Mouse (Mus musculus): Measurements from ENCODE around the gene Sufu. TPM values are rescaled to one million over a fixed set of nuclear protein-coding genes. Genes with fewer than 3 reads are reported as not detected.

Gene Sufu
- polyA plus RNA-seq, 1 experiment from 2014 or later = 29.1 TPM

DNA sequence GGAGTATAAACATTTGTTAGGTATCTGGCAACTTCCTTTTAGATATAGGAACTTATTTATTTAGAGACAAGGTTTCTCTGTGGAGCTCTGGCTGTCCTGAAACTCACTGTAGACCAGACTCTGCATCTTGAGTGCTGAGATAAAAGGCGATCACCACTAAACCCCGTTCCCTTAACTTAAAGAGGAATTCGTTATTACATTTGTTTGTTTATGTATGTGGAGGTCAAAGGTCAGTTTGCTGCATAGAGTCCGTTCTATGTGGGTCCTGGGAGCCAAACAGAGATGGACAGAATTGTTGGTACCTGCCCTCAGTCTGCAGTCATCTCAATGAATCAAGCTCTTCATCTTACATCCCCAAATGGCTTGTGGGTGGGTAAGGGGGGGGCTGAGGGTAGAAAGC, 20.8 kb upstream of the Sufu start:
- no peak for DNase-seq
- H3K4me3 ChIP-seq (replicated peaks; ENCODE audit: low read depth, low read length) = no peak overlapping the region
- WGBS = 81% methylated on average over 4 of the region's 4 CpGs

DNA sequence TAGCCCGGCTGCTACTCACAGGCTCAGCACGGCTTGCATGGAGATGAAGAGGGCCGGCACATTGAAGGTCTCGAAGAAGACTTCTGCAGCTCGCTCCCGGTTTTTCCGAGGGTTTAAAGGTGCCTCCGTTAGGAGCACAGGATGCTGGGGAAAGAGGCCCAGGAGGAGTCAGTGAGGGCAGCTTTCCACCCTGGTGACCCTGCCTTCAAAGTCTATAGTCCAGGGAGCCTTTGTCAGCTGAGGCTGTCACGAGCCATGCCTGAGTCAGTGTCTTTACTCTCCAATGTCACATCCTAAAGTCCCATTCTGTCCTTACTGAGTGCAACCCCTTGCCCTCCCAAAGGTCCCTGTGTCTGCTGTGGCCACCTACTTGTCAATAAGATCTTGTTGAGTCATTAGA, 14.4 kb upstream of the Sufu start:
- peaks cover 91% of the 10 kb centered on the region for H3K36me3 ChIP-seq (ENCODE audit: control insufficient read depth, insufficient read depth, low read length)
- H3K27me3 ChIP-seq (ENCODE audit: control insufficient read depth, insufficient read depth, low read length) = no peaks in the 10 kb centered on the region
- no peak overlapping the region for H3K9ac ChIP-seq (replicated peaks; ENCODE audit: low read length)
- no peaks in the 10 kb centered on the region for H3K9me3 ChIP-seq (ENCODE audit: control insufficient read depth, low read length)
- ATAC-seq (ENCODE audit: low FRiP score, low TSS enrichment) = no peak
- no peak overlapping the region for H3K4me3 ChIP-seq (replicated peaks; ENCODE audit: low read depth, low read length)
- H3K27ac ChIP-seq (replicated peaks; ENCODE audit: low read depth, low read length) = no peak overlapping the region
- WGBS = 92% methylated on average over 9 of the region's 9 CpGs
- H3K4me1 ChIP-seq (ENCODE audit: control insufficient read depth, insufficient read depth, low read length) = no peaks in the 10 kb centered on the region
- no peak overlapping the region for H3K4me2 ChIP-seq (ENCODE audit: low read length)
- DNase-seq = no peak

More for the DNA sequence above, 20.8 kb upstream of the Sufu start:
- Histone ChIP-seq H3K36me3 (ENCODE audit: control insufficient read depth, insufficient read depth, low read length) (peaks cover 49% of the 10 kb centered on the region), H3K9ac (replicated peaks; ENCODE audit: low read length) (no peak overlapping the region), H3K4me1 (ENCODE audit: control insufficient read depth, insufficient read depth, low read length) (no peaks in the 10 kb centered on the region), H3K4me2 (ENCODE audit: low read length) (no peak overlapping the region), H3K27ac (replicated peaks; ENCODE audit: low read depth, low read length) (no peak overlapping the region), H3K27me3 (ENCODE audit: control insufficient read depth, insufficient read depth, low read length) (no peaks in the 10 kb centered on the region), H3K9me3 (ENCODE audit: control insufficient read depth, low read length) (no peaks in the 10 kb centered on the region)
- no peak for ATAC-seq (ENCODE audit: low FRiP score, low TSS enrichment)

DNA sequence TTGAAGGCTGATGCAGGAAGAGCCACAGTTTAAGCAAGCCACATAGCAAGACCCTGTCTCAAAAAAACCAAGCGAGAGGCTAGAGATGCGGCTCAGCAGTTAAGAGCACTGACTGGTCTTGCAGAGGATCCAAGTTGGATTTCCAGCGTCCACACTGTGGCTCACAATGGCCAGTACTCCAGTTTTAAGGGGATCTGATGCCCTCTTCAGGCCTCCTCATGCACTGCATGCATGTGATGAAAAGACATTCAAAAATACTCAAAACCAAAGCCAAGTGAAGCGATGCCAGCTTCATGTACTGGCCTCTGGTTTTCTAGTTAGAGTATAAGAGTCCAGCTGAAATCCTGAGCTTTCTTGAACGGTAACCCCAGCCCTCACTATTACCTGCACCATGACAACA, 6.8 kb upstream of the Sufu start:
- Histone ChIP-seq H3K36me3 (ENCODE audit: control insufficient read depth, insufficient read depth, low read length) (peaks cover 28% of the 10 kb centered on the region), H3K4me2 (ENCODE audit: low read length) (no peak overlapping the region), H3K9ac (replicated peaks; ENCODE audit: low read length) (no peak overlapping the region), H3K9me3 (ENCODE audit: control insufficient read depth, low read length) (no peaks in the 10 kb centered on the region), H3K4me1 (ENCODE audit: control insufficient read depth, insufficient read depth, low read length) (peaks cover 15% of the 10 kb centered on the region), H3K4me3 (replicated peaks; ENCODE audit: low read depth, low read length) (no peak overlapping the region), H3K27me3 (ENCODE audit: control insufficient read depth, insufficient read depth, low read length) (no peaks in the 10 kb centered on the region), H3K27ac (replicated peaks; ENCODE audit: low read depth, low read length) (no peak overlapping the region)
- no peak for ATAC-seq (ENCODE audit: low FRiP score, low TSS enrichment)
- WGBS = 85% methylated on average over 5 of the region's 5 CpGs
- no peak for DNase-seq

GRCm38 (mm10) chr19:46392018-46392417, 4.7 kb upstream of the Sufu start:
- ATAC-seq (ENCODE audit: low FRiP score, low TSS enrichment) (no peak), DNase-seq (peak; percentile 50)
- no peak overlapping the region for H3K4me3 ChIP-seq (replicated peaks; ENCODE audit: low read depth, low read length)
- no peak overlapping the region for H3K4me2 ChIP-seq (ENCODE audit: low read length)
- no peaks in the 10 kb centered on the region for H3K9me3 ChIP-seq (ENCODE audit: control insufficient read depth, low read length)
- no peak overlapping the region for H3K9ac ChIP-seq (replicated peaks; ENCODE audit: low read length)
- peaks cover 14% of the 10 kb centered on the region for H3K36me3 ChIP-seq (ENCODE audit: control insufficient read depth, insufficient read depth, low read length)
- 40% methylated on average over 4 of the region's 4 CpGs for WGBS
- H3K27me3 ChIP-seq (ENCODE audit: control insufficient read depth, insufficient read depth, low read length) = no peaks in the 10 kb centered on the region
- peaks cover 21% of the 10 kb centered on the region for H3K4me1 ChIP-seq (ENCODE audit: control insufficient read depth, insufficient read depth, low read length)
- H3K27ac ChIP-seq (replicated peaks; ENCODE audit: low read depth, low read length) = no peak overlapping the region

DNA sequence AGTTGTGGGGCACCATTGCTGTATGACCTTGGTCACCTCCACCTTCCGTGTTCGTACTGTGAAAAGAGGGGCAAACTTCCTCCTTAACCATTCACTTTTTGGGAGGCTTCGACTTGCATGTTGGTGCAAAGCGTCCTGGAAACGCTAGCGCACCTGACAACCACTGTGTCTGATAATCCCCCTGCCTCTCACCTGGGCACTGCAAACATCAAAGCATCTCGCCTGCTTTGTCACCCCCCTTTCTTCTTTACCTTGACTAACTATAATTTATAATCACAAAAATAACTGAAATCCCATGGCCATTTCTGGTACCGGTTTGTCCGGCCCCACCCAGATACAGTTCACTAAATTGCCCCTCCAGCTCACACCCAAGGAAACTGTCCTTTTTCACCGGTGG, 2.0 kb upstream of the Sufu start:
- Histone ChIP-seq H3K4me3 (replicated peaks; ENCODE audit: low read depth, low read length) (peak overlapping the region; percentile 90), H3K9ac (replicated peaks; ENCODE audit: low read length) (peak overlapping the region; percentile 60), H3K36me3 (ENCODE audit: control insufficient read depth, insufficient read depth, low read length) (no peaks in the 10 kb centered on the region), H3K27ac (replicated peaks; ENCODE audit: low read depth, low read length) (no peak overlapping the region), H3K4me2 (ENCODE audit: low read length) (peak overlapping the region; percentile 96), H3K9me3 (ENCODE audit: control insufficient read depth, low read length) (no peaks in the 10 kb centered on the region), H3K4me1 (ENCODE audit: control insufficient read depth, insufficient read depth, low read length) (peaks cover 41% of the 10 kb centered on the region), H3K27me3 (ENCODE audit: control insufficient read depth, insufficient read depth, low read length) (no peaks in the 10 kb centered on the region)
- no peak for DNase-seq
- WGBS = 7% methylated on average over 10 of the region's 10 CpGs
- no peak for ATAC-seq (ENCODE audit: low FRiP score, low TSS enrichment)

- Histone ChIP-seq H3K4me1 (ENCODE audit: control insufficient read depth, insufficient read depth, low read length) (peaks cover 41% of the 10 kb centered on the region), H3K4me3 (replicated peaks; ENCODE audit: low read depth, low read length) (peak within 1 kb of the TSS; percentile 90), H3K4me2 (ENCODE audit: low read length) (peak within 1 kb of the TSS; percentile 96), H3K9me3 (ENCODE audit: control insufficient read depth, low read length) (no peaks in the 10 kb centered on the region), H3K9ac (replicated peaks; ENCODE audit: low read length) (peak within 1 kb of the TSS; percentile 94), H3K27me3 (ENCODE audit: control insufficient read depth, insufficient read depth, low read length) (no peaks in the 10 kb centered on the region), H3K27ac (replicated peaks; ENCODE audit: low read depth, low read length) (peak within 1 kb of the TSS; percentile 86), H3K36me3 (ENCODE audit: control insufficient read depth, insufficient read depth, low read length) (no peaks in the 10 kb centered on the region)
- peak; percentile 99 for DNase-seq
- ATAC-seq (ENCODE audit: low FRiP score, low TSS enrichment) = peak; percentile 92
- WGBS = under 1% methylated on average over 51 of the region's 51 CpGs
Measured at GRCm38 (mm10) chr19:46395109-46396009, 1.3 kb upstream of the Sufu start, which contains the start of gene Actr1a. Actr1a (minus strand) TSS chr19:46395748.

DNA sequence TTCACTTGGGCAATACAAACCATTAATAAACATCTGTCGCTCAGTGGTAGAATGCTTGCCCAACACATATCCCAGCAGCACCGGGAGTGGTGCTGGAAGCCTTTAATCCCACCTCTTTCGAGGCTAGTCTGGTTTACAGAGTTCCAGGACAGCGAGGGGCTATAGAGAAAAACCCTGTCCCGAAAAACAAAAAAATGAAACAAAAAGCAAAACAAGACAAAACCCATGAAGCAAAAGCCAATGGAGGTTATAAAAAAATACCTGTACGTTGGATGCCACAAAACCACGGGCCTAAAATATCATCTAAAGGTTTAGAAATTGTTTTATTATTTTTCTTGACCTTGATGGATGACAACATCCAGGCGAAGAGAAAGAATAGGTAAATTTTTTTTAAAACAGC, 587 bp upstream of the Sufu start:
- peaks cover 3% of the 10 kb centered on the region for H3K36me3 ChIP-seq (ENCODE audit: control insufficient read depth, insufficient read depth, low read length)
- 13% methylated on average over 8 of the region's 8 CpGs for WGBS
- no peaks in the 10 kb centered on the region for H3K9me3 ChIP-seq (ENCODE audit: control insufficient read depth, low read length)
- H3K4me3 ChIP-seq (replicated peaks; ENCODE audit: low read depth, low read length) = peak overlapping the region; percentile 90
- H3K27ac ChIP-seq (replicated peaks; ENCODE audit: low read depth, low read length) = no peak overlapping the region
- peaks cover 41% of the 10 kb centered on the region for H3K4me1 ChIP-seq (ENCODE audit: control insufficient read depth, insufficient read depth, low read length)
- H3K9ac ChIP-seq (replicated peaks; ENCODE audit: low read length) = no peak overlapping the region
- H3K4me2 ChIP-seq (ENCODE audit: low read length) = peak overlapping the region; percentile 60
- DNase-seq = no peak
- ATAC-seq (ENCODE audit: low FRiP score, low TSS enrichment) = no peak
- H3K27me3 ChIP-seq (ENCODE audit: control insufficient read depth, insufficient read depth, low read length) = no peaks in the 10 kb centered on the region

GRCm38 (mm10) chr19:46397436-46398001, 823 bp downstream of the Sufu start:
- Histone ChIP-seq H3K4me3 (replicated peaks; ENCODE audit: low read depth, low read length) (peak overlapping the region; percentile 66), H3K9me3 (ENCODE audit: control insufficient read depth, low read length) (no peaks in the 10 kb centered on the region), H3K27ac (replicated peaks; ENCODE audit: low read depth, low read length) (peak overlapping the region; percentile 80), H3K27me3 (ENCODE audit: control insufficient read depth, insufficient read depth, low read length) (no peaks in the 10 kb centered on the region), H3K36me3 (ENCODE audit: control insufficient read depth, insufficient read depth, low read length) (peaks cover 7% of the 10 kb centered on the region), H3K9ac (replicated peaks; ENCODE audit: low read length) (peak overlapping the region; percentile 70), H3K4me1 (ENCODE audit: control insufficient read depth, insufficient read depth, low read length) (peaks cover 41% of the 10 kb centered on the region), H3K4me2 (ENCODE audit: low read length) (peak overlapping the region; percentile 82)
- no peak for DNase-seq
- 1% methylated on average over 19 of the region's 19 CpGs for WGBS
- no peak for ATAC-seq (ENCODE audit: low FRiP score, low TSS enrichment)

Data from midbrain, embryonic 14.5 days (tissue).